8 mouse cellular contexts compared by ENCODE assay signal in the genomic region with DNA sequence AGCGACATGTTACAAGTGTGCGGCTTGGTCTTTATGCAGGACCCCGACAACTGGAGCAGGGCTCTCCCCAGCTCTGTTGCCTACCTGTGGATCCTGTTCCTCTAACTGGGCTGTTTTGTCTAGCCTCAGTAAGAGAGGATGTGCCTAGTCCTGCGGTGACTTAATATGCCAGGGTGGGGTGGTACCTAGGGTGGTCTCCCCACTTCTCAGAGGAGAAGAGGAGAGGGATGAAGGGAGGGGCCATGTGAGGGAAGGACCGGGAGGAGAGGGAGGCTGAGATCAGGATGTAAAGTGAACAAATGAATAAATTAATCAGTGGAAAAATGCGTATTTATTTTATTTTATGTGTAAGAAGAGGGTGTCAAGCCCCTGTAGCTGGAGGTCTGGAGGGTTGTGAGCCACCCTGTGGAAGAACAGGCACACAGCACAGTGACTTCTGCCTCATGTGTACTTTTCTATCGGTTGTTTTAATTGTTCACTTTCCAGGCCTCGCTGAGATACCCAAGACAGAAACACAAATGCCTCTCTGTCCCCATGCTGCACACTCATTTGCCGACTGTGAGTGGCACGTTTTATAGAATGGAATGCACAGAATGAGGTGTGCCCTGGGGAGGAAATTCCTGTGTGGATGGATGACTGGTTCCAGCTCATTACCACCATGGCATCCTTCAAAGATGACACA. TPM values are rescaled to one million over a fixed set of nuclear protein-coding genes. Genes with fewer than 3 reads are reported as not detected.
DNase-seq lines count a peak whose midpoint lies in the region; ATAC-seq lines count a peak whose summit lies in the region.

No protein-coding gene starts in this region.

- no peaks in the 10 kb centered on the region for H3K27me3 ChIP-seq in kidney, embryonic 15.5 days
- no peaks in the 10 kb centered on the region for H3K27me3 ChIP-seq in embryonic facial prominence, embryonic 14.5 days (replicated peaks; ENCODE audit: control insufficient read depth, insufficient read depth, low read length)
- no peaks in the 10 kb centered on the region for H3K27me3 ChIP-seq in kidney, embryonic 16.5 days (ENCODE audit: insufficient read depth, low read length)
- H3K27me3 ChIP-seq in neural tube, embryonic 13.5 days, result no peaks in the 10 kb centered on the region

- no peaks in the 10 kb centered on the region for H3K36me3 ChIP-seq in kidney, embryonic 15.5 days
- H3K36me3 ChIP-seq in embryonic facial prominence, embryonic 14.5 days (ENCODE audit: control insufficient read depth, insufficient read depth, low read length), result no peaks in the 10 kb centered on the region
- H3K36me3 ChIP-seq in kidney, embryonic 16.5 days (ENCODE audit: insufficient read depth, low read length), result no peaks in the 10 kb centered on the region
- H3K36me3 ChIP-seq in neural tube, embryonic 13.5 days, result no peaks in the 10 kb centered on the region

- WGBS in kidney, embryonic 15.5 days, result 53% methylated on average over 10 of the region's 10 CpGs
- WGBS in embryonic facial prominence, embryonic 14.5 days, result 44% methylated on average over 10 of the region's 10 CpGs
- 54% methylated on average over 10 of the region's 10 CpGs for WGBS in kidney, embryonic 16.5 days
- 54% methylated on average over 10 of the region's 10 CpGs for WGBS in neural tube, embryonic 13.5 days

- H3K4me2 ChIP-seq in kidney, embryonic 15.5 days, result no peak overlapping the region
- no peak overlapping the region for H3K4me2 ChIP-seq in embryonic facial prominence, embryonic 14.5 days (ENCODE audit: low read depth, low read length)
- no peak overlapping the region for H3K4me2 ChIP-seq in kidney, embryonic 16.5 days (replicated peaks; ENCODE audit: low read depth, low read length)
- no peak overlapping the region for H3K4me2 ChIP-seq in neural tube, embryonic 13.5 days

- no peaks in the 10 kb centered on the region for H3K9me3 ChIP-seq in kidney, embryonic 15.5 days (replicated peaks)
- H3K9me3 ChIP-seq in embryonic facial prominence, embryonic 14.5 days (ENCODE audit: control insufficient read depth, low read length), result no peaks in the 10 kb centered on the region
- no peaks in the 10 kb centered on the region for H3K9me3 ChIP-seq in kidney, embryonic 16.5 days (ENCODE audit: low read length)
- no peaks in the 10 kb centered on the region for H3K9me3 ChIP-seq in neural tube, embryonic 13.5 days

- no peak for DNase-seq in kidney, adult 18-20 months
- DNase-seq in embryonic facial prominence, embryonic 14.5 days (ENCODE audit: low spot score), result peak; percentile 87
- DNase-seq in cerebellum, adult 11-12 months, result no peak
- no peak for DNase-seq in B cell, adult 2 months
- no peak for DNase-seq in ovary, postnatal 10 days (ENCODE audit: low spot score)

- peaks cover 21% of the 10 kb centered on the region for H3K4me1 ChIP-seq in kidney, embryonic 15.5 days
- H3K4me1 ChIP-seq in embryonic facial prominence, embryonic 14.5 days (ENCODE audit: control insufficient read depth, insufficient read depth, low read length), result no peaks in the 10 kb centered on the region
- peaks cover 17% of the 10 kb centered on the region for H3K4me1 ChIP-seq in kidney, embryonic 16.5 days (ENCODE audit: insufficient read depth, low read length)
- peaks cover 11% of the 10 kb centered on the region for H3K4me1 ChIP-seq in neural tube, embryonic 13.5 days (replicated peaks)

- peak overlapping the region; percentile 73 for H3K27ac ChIP-seq in kidney, embryonic 15.5 days
- no peak overlapping the region for H3K27ac ChIP-seq in embryonic facial prominence, embryonic 14.5 days (replicated peaks; ENCODE audit: low read depth, low read length)
- H3K27ac ChIP-seq in kidney, embryonic 16.5 days (ENCODE audit: low read length), result peak overlapping the region; percentile 65
- peak overlapping the region; percentile 46; the same call in 1 of the 2 replicates for H3K27ac ChIP-seq in neural tube, embryonic 13.5 days (replicated peaks)

- no peak overlapping the region for H3K9ac ChIP-seq in kidney, embryonic 15.5 days
- H3K9ac ChIP-seq in embryonic facial prominence, embryonic 14.5 days (ENCODE audit: low read depth, low read length), result no peak overlapping the region
- no peak overlapping the region for H3K9ac ChIP-seq in kidney, embryonic 16.5 days (replicated peaks; ENCODE audit: low read length)
- no peak overlapping the region for H3K9ac ChIP-seq in neural tube, embryonic 13.5 days

- no peak overlapping the region for H3K4me3 ChIP-seq in kidney, embryonic 15.5 days (replicated peaks)
- H3K4me3 ChIP-seq in embryonic facial prominence, embryonic 14.5 days (ENCODE audit: low read depth, low read length), result no peak overlapping the region
- no peak overlapping the region for H3K4me3 ChIP-seq in kidney, embryonic 16.5 days (ENCODE audit: low read length)
- H3K4me3 ChIP-seq in neural tube, embryonic 13.5 days, result no peak overlapping the region

- peak; percentile 89 for ATAC-seq in kidney, embryonic 15.5 days (replicated peaks; ENCODE audit: low FRiP score)
- ATAC-seq in embryonic facial prominence, embryonic 14.5 days (ENCODE audit: low read depth), result peak; percentile 90
- peak; percentile 83 for ATAC-seq in kidney, embryonic 16.5 days (ENCODE audit: low FRiP score, low TSS enrichment)
- ATAC-seq in neural tube, embryonic 13.5 days (ENCODE audit: low read depth), result peak; percentile 72

RNA-seq across cellular contexts. Expression of a gene that starts 15.7 kb away (rescaled TPM):
- 485 and 491 TPM in 2 replicates for polyA plus RNA-seq in kidney, embryonic 15.5 days (2015; fragmentation: Nextera tagmentation; extraction: Ambion mirVana)
- polyA plus RNA-seq in embryonic facial prominence, embryonic 14.5 days (2014; fragmentation: Nextera tagmentation; extraction: Ambion mirVana), result 190 and 218 TPM in 2 replicates
- 541 and 585 TPM in 2 replicates for polyA plus RNA-seq in kidney, embryonic 16.5 days (2015; fragmentation: Nextera tagmentation; extraction: Ambion mirVana)
- polyA plus RNA-seq in neural tube, embryonic 13.5 days (2015; fragmentation: Nextera tagmentation; extraction: Ambion mirVana), result 166 and 171 TPM in 2 replicates

RNA-seq across cellular contexts. Expression of a gene that starts 26.8 kb away (rescaled TPM):
- polyA plus RNA-seq in kidney, embryonic 15.5 days (2015; fragmentation: Nextera tagmentation; extraction: Ambion mirVana), result 14.4 and 16.6 TPM in 2 replicates
- 4.8 and 6.2 TPM in 2 replicates for polyA plus RNA-seq in embryonic facial prominence, embryonic 14.5 days (2014; fragmentation: Nextera tagmentation; extraction: Ambion mirVana)
- polyA plus RNA-seq in kidney, embryonic 16.5 days (2015; fragmentation: Nextera tagmentation; extraction: Ambion mirVana), result 16.4 and 17.1 TPM in 2 replicates
- polyA plus RNA-seq in neural tube, embryonic 13.5 days (2015; fragmentation: Nextera tagmentation; extraction: Ambion mirVana), result 12.9 and 14.9 TPM in 2 replicates
